Mouse (Mus musculus) erythroblast, embryonic 14.5 days (primary cell): ENCODE results near the gene Stam.

Source experiments
- GATA1 ChIP-seq: IDR thresholded peaks from 2 replicates; pipeline ENCODE4 v1.6.1; 2012; ENCODE audit warnings: low read length, inconsistent platforms, mixed read lengths
- TAL1 ChIP-seq: IDR thresholded peaks from 3 replicates; pipeline ENCODE4 v1.6.1; 2012; ENCODE audit warnings: low read length, inconsistent platforms, mixed read lengths

GRCm38 (mm10) chr2:14159756-14160155 lies 85.9 kb downstream of the Stam start:
- no peak for TF ChIP-seq GATA1
- TF ChIP-seq TAL1 = no peak
